Mouse (Mus musculus) limb, embryonic 10.5 days (tissue): ENCODE data around the gene Commd1. TPM values are rescaled to one million over a fixed set of nuclear protein-coding genes. Genes with fewer than 3 reads are reported as not detected.

ENCODE experiments used
- DNase-seq: peaks from one replicate; pipeline ENCODE4 v3.0.0-alpha.2; 2017; ENCODE audit warnings: low spot score
- H3K27ac ChIP-seq: fragments of 300-500 bp; sonication (generic); 2 replicates; pipeline ENCODE4 v1.5.1; 2016; ENCODE audit warnings: mild to moderate bottlenecking
- H3K27me3 ChIP-seq: fragments of 300-500 bp; sonication (generic); 2 replicates; pipeline ENCODE4 v1.6.1; 2016; ENCODE audit warnings: low read depth, mild to moderate bottlenecking; ENCODE audit not compliant: poor library complexity, severe bottlenecking
- H3K36me3 ChIP-seq: fragments of 300-500 bp; sonication (generic); 2 replicates; pipeline ENCODE4 v1.6.1; 2016; ENCODE audit warnings: mild to moderate bottlenecking, moderate library complexity
- H3K4me1 ChIP-seq: fragments of 300-500 bp; sonication (generic); 2 replicates; pipeline ENCODE4 v1.6.1; 2016
- H3K4me3 ChIP-seq: fragments of 300-500 bp; sonication (generic); 2 replicates; pipeline ENCODE4 v1.5.1; 2016; ENCODE audit warnings: mild to moderate bottlenecking, moderate library complexity
- H3K9me3 ChIP-seq: fragments of 300-500 bp; sonication (generic); replicated peaks from 2 replicates; pipeline ENCODE4 v1.6.1; 2016; ENCODE audit warnings: mild to moderate bottlenecking
- WGBS: fragments of 180-500 bp; shearing (Covaris S2); methylation state at CpG from one replicate; pipeline ENCODE4 v1.1.7; 2016; 5-methylcytosine and 5-hydroxymethylcytosine counted together
- polyA plus RNA-seq: library from polyadenylated mRNA; unstranded; fragments of >200 nt; fragmentation: Nextera tagmentation; extraction: Ambion mirVana; gene quantifications from 2 replicates; pipeline ENCODE4 v1.2.1, GENCODE M21; 2016

The Commd1 gene
- polyA plus RNA-seq, 1 experiment from 2014 or later, result 399 TPM

DNA sequence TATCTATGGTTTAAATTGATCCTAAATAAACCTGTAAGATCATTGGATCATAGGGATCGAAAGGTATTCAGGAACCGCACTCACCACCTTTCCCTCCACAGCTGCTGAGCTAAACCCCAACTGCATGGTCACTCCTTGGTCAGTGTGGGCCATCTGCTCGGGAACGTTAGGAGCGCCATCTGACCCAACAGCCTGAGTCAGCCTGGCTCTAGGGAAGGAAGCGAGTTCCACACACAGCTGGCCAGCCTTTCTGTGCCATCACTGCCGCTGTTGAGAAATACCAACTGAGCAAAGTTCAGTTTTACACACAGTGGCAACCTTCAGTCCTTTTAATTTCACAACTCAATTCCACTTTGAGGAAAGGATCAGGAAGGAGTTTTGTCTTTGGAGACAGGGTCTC, 90.3 kb downstream of the Commd1 start:
- DNase-seq, result no peak
- no peaks in the 10 kb centered on the region for H3K36me3 ChIP-seq
- H3K4me1 ChIP-seq, result peaks cover 8% of the 10 kb centered on the region
- no peak overlapping the region for H3K27ac ChIP-seq
- H3K4me3 ChIP-seq, result no peak overlapping the region
- WGBS, result 91% methylated on average over 7 of the region's 7 CpGs
- no peaks in the 10 kb centered on the region for H3K27me3 ChIP-seq
- H3K9me3 ChIP-seq, result no peaks in the 10 kb centered on the region

DNA sequence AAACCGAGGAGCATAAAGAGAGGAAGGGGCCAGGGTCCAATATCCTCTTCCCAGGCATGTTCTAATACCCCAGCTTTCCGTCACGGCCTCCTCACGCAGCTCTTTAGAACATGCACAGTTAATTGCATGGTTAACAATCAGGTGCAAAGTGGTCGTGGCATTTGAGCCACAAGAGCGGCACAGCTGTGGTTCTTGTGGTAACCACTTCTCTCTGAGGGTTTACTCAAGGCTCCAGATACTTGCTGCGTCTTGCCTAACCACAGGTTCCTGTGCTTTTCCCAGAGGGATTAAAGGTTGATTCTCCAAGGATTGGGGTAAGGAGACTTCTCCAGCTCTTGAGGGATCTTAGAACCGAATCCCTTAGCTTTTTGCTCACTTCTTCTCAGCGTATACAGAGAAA, 90.9 kb downstream of the Commd1 start:
- Histone ChIP-seq H3K27me3 (no peaks in the 10 kb centered on the region), H3K4me3 (no peak overlapping the region), H3K4me1 (peaks cover 8% of the 10 kb centered on the region), H3K36me3 (no peaks in the 10 kb centered on the region), H3K27ac (no peak overlapping the region), H3K9me3 (no peaks in the 10 kb centered on the region)
- no peak for DNase-seq
- 82% methylated on average over 9 of the region's 9 CpGs for WGBS

DNA sequence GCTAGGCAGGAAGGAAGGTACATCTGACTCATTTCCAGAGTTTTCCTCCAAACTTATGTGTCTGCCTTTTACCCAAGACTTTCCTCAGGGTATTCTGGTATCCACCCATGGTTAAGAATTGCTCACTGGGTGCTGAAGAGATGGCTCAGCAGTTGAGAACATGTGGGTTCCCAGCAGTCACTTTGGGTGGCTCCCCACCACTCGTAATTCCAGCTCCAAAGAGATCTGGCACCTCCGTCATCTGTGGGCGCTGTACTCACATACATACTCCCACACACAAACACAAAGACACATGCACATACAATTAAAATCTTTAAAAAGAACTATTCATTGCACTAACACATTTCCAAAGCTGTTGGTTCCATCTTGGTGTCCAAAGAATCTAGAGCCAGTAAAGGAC, 93.0 kb downstream of the Commd1 start:
- no peak overlapping the region for H3K27ac ChIP-seq
- DNase-seq, result no peak
- H3K4me3 ChIP-seq, result no peak overlapping the region
- WGBS, result 85% methylated on average over 3 of the region's 3 CpGs
- no peaks in the 10 kb centered on the region for H3K27me3 ChIP-seq
- H3K36me3 ChIP-seq, result no peaks in the 10 kb centered on the region
- no peaks in the 10 kb centered on the region for H3K9me3 ChIP-seq
- H3K4me1 ChIP-seq, result peaks cover 8% of the 10 kb centered on the region

- 94% methylated on average over 4 of the region's 4 CpGs for WGBS
- no peak for DNase-seq
- Histone ChIP-seq H3K27me3 (no peaks in the 10 kb centered on the region), H3K36me3 (no peaks in the 10 kb centered on the region), H3K9me3 (no peaks in the 10 kb centered on the region), H3K4me3 (no peak overlapping the region), H3K27ac (no peak overlapping the region), H3K4me1 (no peaks in the 10 kb centered on the region)
These were observed 95.2 kb downstream of the Commd1 start for GRCm38 (mm10) chr11:22886991-22887390.

- Histone ChIP-seq H3K27me3 (no peaks in the 10 kb centered on the region), H3K4me1 (no peaks in the 10 kb centered on the region), H3K9me3 (no peaks in the 10 kb centered on the region), H3K36me3 (no peaks in the 10 kb centered on the region), H3K27ac (no peak overlapping the region), H3K4me3 (no peak overlapping the region)
- DNase-seq, result no peak
- WGBS, result 96% methylated on average over 1 of the region's 1 CpGs
These were observed 96.8 kb downstream of the Commd1 start for GRCm38 (mm10) chr11:22885350-22885749.

- H3K4me3 ChIP-seq, result no peak overlapping the region
- H3K27ac ChIP-seq, result no peak overlapping the region
- H3K36me3 ChIP-seq, result no peaks in the 10 kb centered on the region
- DNase-seq, result no peak
- H3K9me3 ChIP-seq, result no peaks in the 10 kb centered on the region
- 81% methylated on average over 2 of the region's 2 CpGs for WGBS
- H3K4me1 ChIP-seq, result no peaks in the 10 kb centered on the region
- H3K27me3 ChIP-seq, result no peaks in the 10 kb centered on the region
These were observed 98.5 kb downstream of the Commd1 start for GRCm38 (mm10) chr11:22883676-22884075.

DNA sequence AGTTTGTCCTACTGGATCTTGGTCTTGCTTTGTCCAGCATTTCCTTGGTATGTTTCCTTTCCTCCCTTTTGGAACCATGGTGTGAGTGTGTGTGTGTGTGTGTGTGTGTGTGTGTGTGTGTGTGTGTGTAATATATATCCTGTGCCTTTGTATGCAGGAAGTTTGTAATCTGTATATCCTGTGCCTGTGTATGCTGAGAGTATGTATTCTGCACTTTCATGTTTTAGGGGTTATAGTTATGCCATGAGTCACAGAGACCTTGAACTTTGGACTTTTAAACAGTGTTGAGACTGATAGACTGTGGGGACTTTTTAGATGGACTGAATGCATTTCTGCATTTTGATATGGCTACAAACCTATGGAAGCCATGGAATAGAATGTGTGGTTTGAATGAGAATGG, 99.3 kb downstream of the Commd1 start:
- H3K9me3 ChIP-seq, result no peaks in the 10 kb centered on the region
- H3K4me1 ChIP-seq, result no peaks in the 10 kb centered on the region
- no peaks in the 10 kb centered on the region for H3K27me3 ChIP-seq
- no peak overlapping the region for H3K27ac ChIP-seq
- DNase-seq, result no peak
- H3K36me3 ChIP-seq, result no peaks in the 10 kb centered on the region
- H3K4me3 ChIP-seq, result no peak overlapping the region

DNA sequence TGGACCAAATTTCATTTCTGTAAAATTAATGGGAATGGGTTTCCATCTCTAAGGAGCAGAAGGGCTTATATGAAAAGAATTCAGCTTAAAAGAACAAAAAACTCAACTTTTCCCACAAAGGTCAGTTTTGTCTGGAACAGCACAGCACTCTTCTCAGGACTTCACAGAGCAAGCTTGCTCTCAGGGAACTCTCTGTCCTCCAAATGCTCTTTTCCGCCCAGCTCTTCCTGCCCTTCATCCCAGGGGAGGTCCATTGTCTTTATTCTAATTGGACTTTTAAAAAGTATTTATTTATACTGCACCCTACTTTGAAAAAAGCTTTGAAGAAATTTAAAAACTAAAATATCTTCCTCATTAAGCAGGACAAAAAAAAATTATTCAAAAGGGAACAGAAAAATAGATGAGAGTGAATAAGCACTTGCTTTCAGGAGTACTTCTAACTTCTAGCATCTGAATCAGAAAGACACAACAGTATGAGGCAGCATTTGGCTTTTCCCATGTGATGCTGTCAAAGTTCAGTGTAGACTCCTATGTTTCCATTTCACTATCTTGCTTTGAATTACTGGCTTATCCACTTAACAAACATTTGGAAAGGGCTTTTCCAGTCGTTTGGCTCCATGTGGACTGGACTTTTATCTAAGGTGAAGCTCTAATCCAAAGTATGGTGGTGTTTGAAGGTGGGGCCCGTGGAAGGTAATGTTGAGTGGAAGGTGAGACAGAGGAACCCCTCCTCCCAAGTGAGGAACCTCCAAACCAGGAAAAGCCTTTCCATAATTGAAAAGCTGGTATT, 101.6 kb downstream of the Commd1 start:
- H3K36me3 ChIP-seq, result no peaks in the 10 kb centered on the region
- no peaks in the 10 kb centered on the region for H3K27me3 ChIP-seq
- no peak for DNase-seq
- no peaks in the 10 kb centered on the region for H3K4me1 ChIP-seq
- H3K9me3 ChIP-seq, result no peaks in the 10 kb centered on the region
- 74% methylated on average over 3 of the region's 3 CpGs for WGBS
- no peak overlapping the region for H3K4me3 ChIP-seq
- H3K27ac ChIP-seq, result no peak overlapping the region

DNA sequence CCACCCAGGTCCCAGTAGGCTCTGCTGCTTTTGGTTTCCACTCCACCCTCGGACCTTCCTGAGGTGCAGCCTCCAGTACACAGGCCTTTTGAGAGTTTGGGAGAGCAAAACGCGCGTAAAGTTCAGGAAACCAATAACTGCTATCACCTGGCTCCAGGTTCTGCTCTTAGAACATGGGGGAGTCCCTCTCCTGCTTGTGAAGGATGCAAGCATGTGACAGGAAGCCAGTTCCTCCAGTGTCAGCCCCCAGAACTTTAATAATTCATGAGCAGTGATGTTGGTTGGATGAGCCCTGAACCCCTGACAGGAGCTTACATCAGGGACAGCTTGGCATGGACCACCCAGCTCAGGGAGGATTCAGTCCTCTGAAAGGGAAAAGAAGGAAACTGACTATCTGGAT, 102.5 kb downstream of the Commd1 start:
- no peaks in the 10 kb centered on the region for H3K27me3 ChIP-seq
- WGBS, result 90% methylated on average over 4 of the region's 4 CpGs
- H3K36me3 ChIP-seq, result no peaks in the 10 kb centered on the region
- H3K9me3 ChIP-seq, result no peaks in the 10 kb centered on the region
- no peak overlapping the region for H3K27ac ChIP-seq
- no peak for DNase-seq
- no peaks in the 10 kb centered on the region for H3K4me1 ChIP-seq
- no peak overlapping the region for H3K4me3 ChIP-seq

GRCm38 (mm10) chr11:22876680-22877330, 105.4 kb downstream of the Commd1 start:
- DNase-seq, result no peak
- WGBS, result 91% methylated on average over 3 of the region's 3 CpGs

DNA sequence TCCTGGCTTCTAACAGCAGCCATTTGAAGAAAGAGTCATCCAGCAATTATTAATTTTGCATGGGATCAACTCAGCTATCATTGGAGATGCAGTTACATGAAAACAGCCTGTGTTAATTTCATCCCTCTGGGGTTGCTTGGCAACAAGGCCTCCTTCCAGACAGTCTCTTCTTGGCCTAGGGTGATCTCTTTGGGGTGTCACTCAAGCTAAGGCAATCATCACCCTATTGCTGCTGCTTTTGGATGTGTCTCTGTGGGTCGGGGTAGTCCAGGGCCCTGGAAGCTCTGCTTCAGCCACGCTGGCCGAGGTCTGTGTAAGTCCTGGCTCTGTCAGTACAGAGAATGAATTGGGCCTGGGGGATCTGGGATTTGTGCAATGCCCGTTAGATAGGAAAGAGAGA, 106.9 kb downstream of the Commd1 start:
- WGBS, result 83% methylated on average over 4 of the region's 4 CpGs
- DNase-seq, result no peak
- no peak overlapping the region for H3K4me3 ChIP-seq
- H3K27me3 ChIP-seq, result no peaks in the 10 kb centered on the region
- no peaks in the 10 kb centered on the region for H3K9me3 ChIP-seq
- no peak overlapping the region for H3K27ac ChIP-seq
- no peaks in the 10 kb centered on the region for H3K36me3 ChIP-seq
- peaks cover 18% of the 10 kb centered on the region for H3K4me1 ChIP-seq

More at GRCm38 (mm10) chr11:22876680-22877330, 105.4 kb downstream of the Commd1 start:
- Histone ChIP-seq H3K27me3 (no peaks in the 10 kb centered on the region), H3K27ac (no peak overlapping the region), H3K9me3 (no peaks in the 10 kb centered on the region), H3K4me3 (no peak overlapping the region), H3K36me3 (no peaks in the 10 kb centered on the region), H3K4me1 (peaks cover 14% of the 10 kb centered on the region)

DNA sequence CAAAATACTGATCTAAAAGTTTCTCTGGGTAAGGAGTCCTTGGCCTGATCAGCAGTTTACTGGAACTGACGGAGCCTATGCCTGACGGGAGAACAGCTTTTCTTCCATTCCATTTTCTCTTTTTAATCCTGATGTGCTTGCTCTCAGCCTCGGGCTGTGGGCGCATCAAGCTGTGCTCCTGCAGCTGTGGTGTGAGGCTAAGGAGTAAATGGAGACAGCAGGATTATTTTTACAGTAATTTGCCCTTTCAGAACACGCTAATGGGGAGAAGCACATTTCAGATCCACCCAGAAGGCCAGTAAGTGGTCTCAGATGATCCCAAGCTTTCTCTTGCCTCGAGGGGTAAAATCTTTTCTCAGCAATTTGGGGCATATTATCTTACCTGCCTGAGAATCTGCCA, 107.4 kb downstream of the Commd1 start:
- no peaks in the 10 kb centered on the region for H3K9me3 ChIP-seq
- DNase-seq, result no peak
- H3K4me1 ChIP-seq, result peaks cover 18% of the 10 kb centered on the region
- no peaks in the 10 kb centered on the region for H3K36me3 ChIP-seq
- WGBS, result 76% methylated on average over 6 of the region's 6 CpGs
- no peak overlapping the region for H3K27ac ChIP-seq
- no peak overlapping the region for H3K4me3 ChIP-seq
- no peaks in the 10 kb centered on the region for H3K27me3 ChIP-seq

DNA sequence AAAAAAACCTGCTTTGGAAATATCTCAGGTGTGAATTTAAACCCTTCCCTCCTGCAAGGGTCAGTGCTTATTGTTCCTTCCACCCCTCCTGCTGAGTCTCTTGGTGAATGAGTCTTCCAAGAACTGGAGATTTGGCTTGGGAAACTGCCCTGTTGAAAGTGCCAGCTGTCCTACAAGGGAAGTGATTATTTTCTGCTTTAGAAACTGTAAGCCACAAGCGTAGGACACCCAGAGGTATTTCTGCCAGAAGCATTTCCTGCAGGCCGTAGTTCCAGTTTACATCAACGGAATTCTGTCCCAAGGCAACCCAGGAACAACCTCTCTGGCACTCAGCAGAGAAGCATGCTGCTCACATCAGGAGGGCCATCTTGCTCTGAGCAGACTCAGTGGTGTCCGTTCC, 108.8 kb downstream of the Commd1 start:
- Histone ChIP-seq H3K27me3 (no peaks in the 10 kb centered on the region), H3K36me3 (no peaks in the 10 kb centered on the region), H3K9me3 (no peaks in the 10 kb centered on the region), H3K4me3 (no peak overlapping the region), H3K27ac (no peak overlapping the region), H3K4me1 (peaks cover 18% of the 10 kb centered on the region)
- WGBS, result 71% methylated on average over 4 of the region's 4 CpGs
- no peak for DNase-seq
